Mouse (Mus musculus): ENCODE measurements around the gene 2210016F16Rik. TPM values are rescaled to one million over a fixed set of nuclear protein-coding genes. Genes with fewer than 3 reads are reported as not detected.

2210016F16Rik gene
- polyA plus RNA-seq, 1 experiment from 2014 or later: 83.0 TPM

GRCm38 (mm10) chr13:58352996-58353395 is 32.0 kb downstream of the 2210016F16Rik start:
- no peak overlapping the region for H3K4me2 ChIP-seq (replicated peaks; ENCODE audit: low read depth)
- H3K9ac ChIP-seq (ENCODE audit: low read depth, low read length): no peak overlapping the region
- no peaks in the 10 kb centered on the region for H3K36me3 ChIP-seq (ENCODE audit: control insufficient read depth, insufficient read depth)
- no peak overlapping the region for H3K27ac ChIP-seq (ENCODE audit: low read depth, low read length)
- H3K9me3 ChIP-seq (ENCODE audit: control insufficient read depth): no peaks in the 10 kb centered on the region
- no peaks in the 10 kb centered on the region for H3K4me1 ChIP-seq (replicated peaks; ENCODE audit: control insufficient read depth, insufficient read depth, low read length)
- no peak for TF ChIP-seq CTCF (IDR thresholded peaks at IDR 0.05; ENCODE audit: low read depth)
- ATAC-seq: no peak
- H3K27me3 ChIP-seq (replicated peaks; ENCODE audit: control insufficient read depth, insufficient read depth, low read length): 0 out of 2 replicates have a peak, but pooled peaks cover 2% of the 10 kb centered on the region
- no peak overlapping the region for H3K4me3 ChIP-seq (ENCODE audit: low read depth, low read length)

- H3K27ac ChIP-seq (ENCODE audit: low read depth, low read length): no peak overlapping the region
- H3K9ac ChIP-seq (ENCODE audit: low read depth, low read length): no peak overlapping the region
- H3K4me2 ChIP-seq (replicated peaks; ENCODE audit: low read depth): no peak overlapping the region
- WGBS: 33% methylated on average over 4 of the region's 4 CpGs
- no peak for TF ChIP-seq CTCF (IDR thresholded peaks at IDR 0.05; ENCODE audit: low read depth)
- no peaks in the 10 kb centered on the region for H3K9me3 ChIP-seq (ENCODE audit: control insufficient read depth)
- ATAC-seq: peak; percentile 33; the same call in 1 of the 2 replicates
- no peak overlapping the region for H3K4me3 ChIP-seq (ENCODE audit: low read depth, low read length)
- H3K36me3 ChIP-seq (ENCODE audit: control insufficient read depth, insufficient read depth): no peaks in the 10 kb centered on the region
- no peaks in the 10 kb centered on the region for H3K4me1 ChIP-seq (replicated peaks; ENCODE audit: control insufficient read depth, insufficient read depth, low read length)
- H3K27me3 ChIP-seq (replicated peaks; ENCODE audit: control insufficient read depth, insufficient read depth, low read length): no peaks in the 10 kb centered on the region
Measured at GRCm38 (mm10) chr13:58350606-58351005, 34.4 kb downstream of the 2210016F16Rik start.

- Histone ChIP-seq H3K9ac (ENCODE audit: low read depth, low read length) (no peak overlapping the region), H3K36me3 (ENCODE audit: control insufficient read depth, insufficient read depth) (no peaks in the 10 kb centered on the region), H3K4me3 (ENCODE audit: low read depth, low read length) (no peak overlapping the region), H3K9me3 (ENCODE audit: control insufficient read depth) (no peaks in the 10 kb centered on the region), H3K4me1 (replicated peaks; ENCODE audit: control insufficient read depth, insufficient read depth, low read length) (no peaks in the 10 kb centered on the region), H3K4me2 (replicated peaks; ENCODE audit: low read depth) (no peak overlapping the region), H3K27ac (ENCODE audit: low read depth, low read length) (no peak overlapping the region), H3K27me3 (replicated peaks; ENCODE audit: control insufficient read depth, insufficient read depth, low read length) (no peaks in the 10 kb centered on the region)
- no peak for TF ChIP-seq CTCF (IDR thresholded peaks at IDR 0.05; ENCODE audit: low read depth)
- ATAC-seq: no peak
- 87% methylated on average over 9 of the region's 9 CpGs for WGBS
Measured at GRCm38 (mm10) chr13:58344505-58344904, 40.5 kb downstream of the 2210016F16Rik start.

- no peak overlapping the region for H3K27ac ChIP-seq (ENCODE audit: low read depth, low read length)
- TF ChIP-seq CTCF (IDR thresholded peaks at IDR 0.05; ENCODE audit: low read depth): no peak
- WGBS: 70% methylated on average over 12 of the region's 12 CpGs
Measured at GRCm38 (mm10) chr13:58337456-58337855, 47.6 kb downstream of the 2210016F16Rik start.

GRCm38 (mm10) chr13:58334116-58334515 is 50.9 kb downstream of the 2210016F16Rik start:
- no peak for TF ChIP-seq CTCF (IDR thresholded peaks at IDR 0.05; ENCODE audit: low read depth)
- H3K4me1 ChIP-seq (replicated peaks; ENCODE audit: control insufficient read depth, insufficient read depth, low read length): no peaks in the 10 kb centered on the region
- ATAC-seq: no peak
- no peaks in the 10 kb centered on the region for H3K27me3 ChIP-seq (replicated peaks; ENCODE audit: control insufficient read depth, insufficient read depth, low read length)
- no peak overlapping the region for H3K9ac ChIP-seq (ENCODE audit: low read depth, low read length)
- no peak overlapping the region for H3K4me3 ChIP-seq (ENCODE audit: low read depth, low read length)
- H3K9me3 ChIP-seq (ENCODE audit: control insufficient read depth): no peaks in the 10 kb centered on the region
- H3K36me3 ChIP-seq (ENCODE audit: control insufficient read depth, insufficient read depth): no peaks in the 10 kb centered on the region
- 91% methylated on average over 5 of the region's 5 CpGs for WGBS
- no peak overlapping the region for H3K4me2 ChIP-seq (replicated peaks; ENCODE audit: low read depth)
- H3K27ac ChIP-seq (ENCODE audit: low read depth, low read length): no peak overlapping the region

More at GRCm38 (mm10) chr13:58337456-58337855, 47.6 kb downstream of the 2210016F16Rik start:
- no peak overlapping the region for H3K4me3 ChIP-seq (ENCODE audit: low read depth, low read length)
- no peak for ATAC-seq
- no peak overlapping the region for H3K9ac ChIP-seq (ENCODE audit: low read depth, low read length)
- no peaks in the 10 kb centered on the region for H3K4me1 ChIP-seq (replicated peaks; ENCODE audit: control insufficient read depth, insufficient read depth, low read length)
- H3K4me2 ChIP-seq (replicated peaks; ENCODE audit: low read depth): no peak overlapping the region
- no peaks in the 10 kb centered on the region for H3K27me3 ChIP-seq (replicated peaks; ENCODE audit: control insufficient read depth, insufficient read depth, low read length)
- no peaks in the 10 kb centered on the region for H3K9me3 ChIP-seq (ENCODE audit: control insufficient read depth)
- no peaks in the 10 kb centered on the region for H3K36me3 ChIP-seq (ENCODE audit: control insufficient read depth, insufficient read depth)

MicroRNAs within 50 kb of the gene (microRNA counts, 519-probe panel; counts per million panel counts)
- 3,399 counts per million, percentile 41 among the panel's probes with 10 or more counts for microRNA mmu-miR-7a

Small RNA genes within 50 kb of the gene (microRNA-seq; reads per million reads assigned to microRNA genes)
- gene Mir7-1: 213 reads per million, percentile 57 among the genes with 10 or more reads in this experiment

Other genes starting within 250 kb of the 2210016F16Rik start
- gene Idnk, start 227.6 kb downstream of the 2210016F16Rik start, polyA plus RNA-seq (2015; fragmentation: Nextera tagmentation; extraction: Ambion mirVana): 79.0 and 88.7 TPM in 2 replicates
- 59.5 and 61.3 TPM in 2 replicates for gene Ubqln1, start 169.6 kb downstream of the 2210016F16Rik start, polyA plus RNA-seq (2015; fragmentation: Nextera tagmentation; extraction: Ambion mirVana)
- 14.7 and 15.5 TPM in 2 replicates for gene Gkap1, start 109.5 kb downstream of the 2210016F16Rik start, polyA plus RNA-seq (2015; fragmentation: Nextera tagmentation; extraction: Ambion mirVana)
- gene Kif27, start 26.1 kb downstream of the 2210016F16Rik start, polyA plus RNA-seq (2015; fragmentation: Nextera tagmentation; extraction: Ambion mirVana): 0.55 and 0.71 TPM in 2 replicates
- 13.2 and 14.0 TPM in 2 replicates for gene Rmi1, start 17.0 kb upstream of the 2210016F16Rik start, polyA plus RNA-seq (2015; fragmentation: Nextera tagmentation; extraction: Ambion mirVana)
- 424 and 449 TPM in 2 replicates for gene Hnrnpk, start 18.1 kb upstream of the 2210016F16Rik start, polyA plus RNA-seq (2015; fragmentation: Nextera tagmentation; extraction: Ambion mirVana)
- gene Slc28a3, start 225.7 kb upstream of the 2210016F16Rik start, polyA plus RNA-seq (2015; fragmentation: Nextera tagmentation; extraction: Ambion mirVana): 0.09 TPM in 1 of 2 replicates, not detected in the other

Measured in intestine, postnatal 0 days (tissue).